Mouse (Mus musculus): ENCODE measurements around the gene Zdhhc15. TPM values are rescaled to one million over a fixed set of nuclear protein-coding genes. Genes with fewer than 3 reads are reported as not detected.

Gene Zdhhc15
- polyA plus RNA-seq (2014; fragmentation: Illumina TruSeq; extraction: RNeasy Lipid Tissue Mini Kit (QIAGEN cat#74804); ENCODE audit: low read depth, low replicate concordance), result 0.53 TPM

GRCm38 (mm10) chrX:104670757-104671549, at the start of gene Zdhhc15:
Zdhhc15 (minus strand) TSS chrX:104671064.

Other genes with a start within 250 kb of the Zdhhc15 start
- 1.3 TPM for gene Uprt, start 188.2 kb downstream of the Zdhhc15 start, polyA plus RNA-seq (2014; fragmentation: Illumina TruSeq; extraction: RNeasy Lipid Tissue Mini Kit (QIAGEN cat#74804); ENCODE audit: low read depth, low replicate concordance)
- gene Magee2, start 186.2 kb upstream of the Zdhhc15 start, polyA plus RNA-seq (2014; fragmentation: Illumina TruSeq; extraction: RNeasy Lipid Tissue Mini Kit (QIAGEN cat#74804); ENCODE audit: low read depth, low replicate concordance), result not detected

Data from testis, adult 10 weeks (tissue).